Mouse (Mus musculus): ENCODE results near the gene Polq. TPM values are rescaled to one million over a fixed set of nuclear protein-coding genes. Genes with fewer than 3 reads are reported as not detected.

Gene Polq
- polyA plus RNA-seq, 1 experiment, result 0.73 TPM

Other genes with a start within 250 kb of the Polq start
- gene Slc15a2, start 226.8 kb upstream of the Polq start, polyA plus RNA-seq (2012; fragmentation: generic; extraction: Trizol), result not detected
- gene Iqcb1, start 183.4 kb upstream of the Polq start, polyA plus RNA-seq (2012; fragmentation: generic; extraction: Trizol), result 3.2 TPM
- gene Eaf2, start 136.8 kb upstream of the Polq start, polyA plus RNA-seq (2012; fragmentation: generic; extraction: Trizol), result 0.90 TPM
- gene Golgb1, start 136.6 kb upstream of the Polq start, polyA plus RNA-seq (2012; fragmentation: generic; extraction: Trizol), result 14.3 TPM
- 0.02 TPM for gene Hcls1, start 76.8 kb upstream of the Polq start, polyA plus RNA-seq (2012; fragmentation: generic; extraction: Trizol)
- 1.3 TPM for gene Fbxo40, start 21.3 kb upstream of the Polq start, polyA plus RNA-seq (2012; fragmentation: generic; extraction: Trizol)